Mouse (Mus musculus) midbrain, embryonic 15.5 days (tissue): Measurements from ENCODE around the gene Gm43191. TPM values are rescaled to one million over a fixed set of nuclear protein-coding genes. Genes with fewer than 3 reads are reported as not detected.

Source experiments
- ATAC-seq: fragments of 200-750 bp; cut with Nextera tagmentation; replicated peaks from 2 replicates; pipeline ENCODE4 v1.8.0; 2017; ENCODE audit warnings: moderate TSS enrichment
- H3K27ac ChIP-seq: fragments of 300-500 bp; sonication (generic); 2 replicates; pipeline ENCODE4 v1.5.1; 2015; ENCODE audit warnings: mild to moderate bottlenecking, inconsistent platforms
- H3K27me3 ChIP-seq: fragments of 300-500 bp; sonication (generic); replicated peaks from 2 replicates; pipeline ENCODE4 v1.6.1; 2015; ENCODE audit warnings: inconsistent platforms
- H3K36me3 ChIP-seq: fragments of 300-500 bp; sonication (generic); replicated peaks from 2 replicates; pipeline ENCODE4 v1.6.1; 2015; ENCODE audit warnings: inconsistent platforms
- H3K4me1 ChIP-seq: fragments of 300-500 bp; sonication (generic); 2 replicates; pipeline ENCODE4 v1.6.1; 2015; ENCODE audit warnings: inconsistent platforms
- H3K4me2 ChIP-seq: fragments of 300-500 bp; sonication (generic); 2 replicates; pipeline ENCODE4 v1.6.1; 2015; ENCODE audit warnings: inconsistent platforms, mild to moderate bottlenecking, moderate library complexity
- H3K4me3 ChIP-seq: fragments of 300-500 bp; sonication (generic); 2 replicates; pipeline ENCODE4 v1.5.1; 2015; ENCODE audit warnings: mild to moderate bottlenecking, inconsistent platforms
- H3K9ac ChIP-seq: fragments of 300-500 bp; sonication (generic); 2 replicates; pipeline ENCODE4 v1.6.1; 2015; ENCODE audit warnings: mild to moderate bottlenecking, inconsistent platforms
- H3K9me3 ChIP-seq: fragments of 300-500 bp; sonication (generic); 2 replicates; pipeline ENCODE4 v1.6.1; 2016; ENCODE audit warnings: inconsistent platforms
- WGBS: fragments of 180-500 bp; shearing (Covaris S2); methylation state at CpG from one replicate; pipeline ENCODE4 v1.1.7; 2015; ENCODE audit warnings: mixed read lengths; 5-methylcytosine and 5-hydroxymethylcytosine counted together
- polyA plus RNA-seq: library from polyadenylated mRNA; unstranded; fragments of >200 nt; fragmentation: Nextera tagmentation; extraction: Ambion mirVana; gene quantifications from 2 replicates; pipeline ENCODE4 v1.2.1, GENCODE M21; 2015

Gm43191 gene
- polyA plus RNA-seq, 1 experiment from 2014 or later: not detected

DNA sequence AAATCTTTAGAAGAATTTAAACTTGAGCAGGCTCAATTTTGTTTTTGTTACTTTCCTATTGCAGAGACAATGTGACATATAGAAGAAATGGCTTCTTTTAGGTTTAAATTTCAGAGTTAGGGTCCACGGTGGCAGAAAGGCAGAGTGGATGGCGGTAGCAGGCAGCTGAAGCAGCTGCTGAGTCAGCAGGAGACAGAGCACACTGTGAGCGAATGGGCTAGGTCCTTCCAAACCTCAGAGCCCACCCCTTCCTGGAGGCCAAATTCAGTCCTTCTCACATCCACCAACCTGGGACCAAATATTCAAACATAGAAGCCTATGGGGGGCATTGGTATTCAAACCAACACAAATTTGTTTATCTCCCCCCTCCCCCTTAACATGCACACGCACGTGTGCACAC, 79.3 kb downstream of the Gm43191 start:
- Histone ChIP-seq H3K4me1 (no peaks in the 10 kb centered on the region), H3K4me3 (no peak overlapping the region), H3K9ac (no peak overlapping the region), H3K4me2 (no peak overlapping the region), H3K36me3 (no peaks in the 10 kb centered on the region), H3K27ac (no peak overlapping the region), H3K27me3 (no peaks in the 10 kb centered on the region), H3K9me3 (no peaks in the 10 kb centered on the region)
- ATAC-seq: no peak
- WGBS: 90% methylated on average over 5 of the region's 5 CpGs

DNA sequence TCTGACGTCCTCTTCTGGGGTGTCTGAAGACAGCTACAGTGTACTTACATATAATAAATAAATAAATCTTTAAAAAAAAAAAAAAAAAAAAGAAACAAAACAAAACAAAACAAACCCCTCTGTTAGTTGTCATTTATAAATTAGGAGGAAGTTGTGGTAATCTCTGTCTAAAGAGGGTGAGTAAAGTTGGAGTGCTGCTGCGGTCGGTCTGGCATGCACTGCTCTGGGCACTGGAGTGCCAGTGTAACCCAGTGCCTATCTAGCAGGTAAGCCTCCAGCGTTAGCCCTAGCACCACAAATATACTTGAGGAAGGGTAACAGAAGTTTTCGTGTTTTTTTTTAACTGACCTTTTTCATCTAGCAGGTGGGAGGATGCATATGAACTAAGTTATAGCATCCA, 80.1 kb downstream of the Gm43191 start:
- Histone ChIP-seq H3K27ac (no peak overlapping the region), H3K4me3 (no peak overlapping the region), H3K36me3 (no peaks in the 10 kb centered on the region), H3K9ac (no peak overlapping the region), H3K9me3 (no peaks in the 10 kb centered on the region), H3K27me3 (no peaks in the 10 kb centered on the region), H3K4me2 (no peak overlapping the region), H3K4me1 (peaks cover under 1% of the 10 kb centered on the region)
- ATAC-seq: no peak
- 90% methylated on average over 5 of the region's 5 CpGs for WGBS

- Histone ChIP-seq H3K36me3 (no peaks in the 10 kb centered on the region), H3K9me3 (no peaks in the 10 kb centered on the region), H3K27ac (no peak overlapping the region), H3K4me3 (no peak overlapping the region), H3K27me3 (no peaks in the 10 kb centered on the region), H3K4me2 (no peak overlapping the region), H3K4me1 (peaks cover 9% of the 10 kb centered on the region), H3K9ac (no peak overlapping the region)
- no peak for ATAC-seq
- 90% methylated on average over 2 of the region's 2 CpGs for WGBS
Observed at GRCm38 (mm10) chr3:116599705-116600104, 81.4 kb downstream of the Gm43191 start.

DNA sequence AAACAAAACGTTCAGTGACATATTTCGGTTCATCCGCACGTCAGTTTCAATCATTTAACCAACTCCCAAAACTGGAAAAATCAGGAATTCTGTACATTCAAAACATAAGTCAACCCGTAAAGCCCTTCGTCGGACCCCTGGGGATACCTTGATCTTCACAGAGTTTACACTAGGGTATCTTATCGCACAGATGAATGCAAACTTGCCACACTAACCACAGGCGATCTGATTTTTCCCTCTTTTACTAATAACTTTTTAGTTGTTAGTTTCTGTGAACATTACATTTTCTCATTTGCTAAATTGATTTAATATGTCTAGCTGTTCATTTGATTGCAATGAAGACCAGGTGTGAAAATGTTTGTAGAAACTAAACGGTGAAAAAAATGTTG, 85.5 kb downstream of the Gm43191 start:
- Histone ChIP-seq H3K36me3 (peaks cover 5% of the 10 kb centered on the region), H3K9ac (peak overlapping the region; percentile 62), H3K4me3 (peak overlapping the region; percentile 97), H3K27ac (no peak overlapping the region), H3K4me1 (peaks cover 18% of the 10 kb centered on the region), H3K27me3 (no peaks in the 10 kb centered on the region), H3K9me3 (no peaks in the 10 kb centered on the region), H3K4me2 (peak overlapping the region; percentile 86)
- WGBS: 10% methylated on average over 10 of the region's 10 CpGs
- no peak for ATAC-seq

DNA sequence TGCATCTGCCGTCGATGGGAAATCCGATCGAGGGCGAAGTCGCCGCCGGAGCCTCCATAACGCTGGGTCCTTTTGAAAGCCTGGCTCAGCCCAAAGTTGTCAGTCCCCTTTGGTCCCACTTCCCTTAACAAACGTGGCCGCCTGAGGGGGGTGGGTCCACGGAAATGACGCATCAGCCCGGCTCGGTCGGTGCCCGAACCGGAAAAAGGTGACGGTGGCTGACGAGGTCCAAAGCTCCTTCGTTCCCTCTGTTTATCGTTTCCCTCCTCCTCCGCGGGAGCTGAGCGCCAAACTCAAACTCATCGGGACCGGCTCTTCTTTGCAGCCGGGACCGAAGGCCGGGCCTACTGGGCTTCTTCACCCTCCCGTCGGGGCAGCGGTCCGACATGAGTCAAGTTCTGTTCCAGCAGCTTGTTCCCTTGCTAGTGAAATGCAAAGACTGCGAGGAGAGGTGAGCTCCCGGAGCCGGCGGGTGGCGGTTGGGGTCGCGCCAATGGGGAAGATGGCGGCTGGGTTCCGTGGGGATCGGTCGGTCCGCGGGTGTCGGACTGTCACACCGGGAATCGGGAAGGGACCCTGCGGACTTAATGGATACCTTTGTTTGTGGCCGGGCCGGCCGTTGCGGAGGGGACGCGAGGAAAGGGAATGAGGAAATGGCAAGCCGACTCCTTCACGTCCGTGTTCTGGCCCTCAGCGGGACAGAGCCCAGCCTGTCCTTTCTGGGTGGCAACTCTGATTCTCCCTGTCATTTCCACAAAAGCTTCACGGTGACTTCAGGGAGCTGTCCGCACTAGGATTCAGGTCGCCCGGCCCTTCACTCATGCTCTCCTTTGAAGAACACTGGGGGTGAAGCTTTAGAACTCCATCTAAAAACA, 86.1 kb downstream of the Gm43191 start, which contains the start of gene Sass6:
TSS of gene Sass6 (plus strand) at position 255 of the 875 bp plus-strand sequence.
- Histone ChIP-seq H3K4me3 (peak within 1 kb of the TSS; percentile 97), H3K36me3 (peaks cover 5% of the 10 kb centered on the region), H3K27ac (peak within 1 kb of the TSS; percentile 91), H3K9me3 (no peaks in the 10 kb centered on the region), H3K4me1 (peaks cover 18% of the 10 kb centered on the region), H3K4me2 (peak within 1 kb of the TSS; percentile 86), H3K9ac (peak within 1 kb of the TSS; percentile 79), H3K27me3 (no peaks in the 10 kb centered on the region)
- ATAC-seq: peak; percentile 99
- under 1% methylated on average over 65 of the region's 65 CpGs for WGBS

DNA sequence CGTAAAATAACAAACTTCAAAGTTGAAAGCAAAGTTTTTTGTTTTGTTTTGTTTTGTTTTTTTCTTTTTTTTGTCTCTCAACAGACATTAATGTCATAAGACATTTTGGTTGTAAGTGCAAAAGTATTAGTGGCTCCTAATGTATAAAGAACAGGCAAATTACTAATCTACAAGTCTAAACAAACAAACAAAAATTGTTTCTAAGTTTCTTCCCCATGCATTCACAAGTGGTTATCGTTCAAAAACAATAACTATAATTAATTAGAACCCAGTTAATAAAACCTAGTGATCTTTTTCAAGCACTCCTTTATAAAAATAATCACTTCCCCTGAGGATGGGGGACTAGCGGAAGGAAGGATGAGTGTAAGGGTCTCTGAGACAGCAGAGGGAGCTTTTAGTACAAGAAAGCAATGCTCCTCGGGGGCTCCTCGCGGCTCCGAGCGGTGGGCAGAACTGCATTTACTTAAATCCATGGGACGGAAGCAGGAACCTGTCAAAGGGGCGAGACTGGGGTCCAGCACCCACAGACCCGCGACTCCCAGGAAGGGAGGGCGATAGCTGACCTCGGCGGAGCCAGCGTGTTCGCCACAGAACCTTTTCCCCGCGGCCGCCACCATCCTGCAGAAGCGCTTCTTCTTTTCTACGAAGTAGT, 86.9 kb downstream of the Gm43191 start:
- Histone ChIP-seq H3K4me3 (peak overlapping the region; percentile 97), H3K27me3 (no peaks in the 10 kb centered on the region), H3K4me1 (peaks cover 18% of the 10 kb centered on the region), H3K36me3 (peaks cover 13% of the 10 kb centered on the region), H3K27ac (peak overlapping the region; percentile 91), H3K9ac (peak overlapping the region; percentile 79), H3K4me2 (peak overlapping the region; percentile 48), H3K9me3 (no peaks in the 10 kb centered on the region)
- WGBS: 2% methylated on average over 22 of the region's 22 CpGs
- ATAC-seq: peak; percentile 89

Other genes with a start within 250 kb of the Gm43191 start
- 112 and 115 TPM in 2 replicates for gene Rtca, start 173.1 kb downstream of the Gm43191 start, polyA plus RNA-seq
- gene Dbt, start 168.2 kb downstream of the Gm43191 start, polyA plus RNA-seq: 10.8 and 12.4 TPM in 2 replicates
- 0.35 and 0.50 TPM in 2 replicates for gene Lrrc39, start 118.3 kb downstream of the Gm43191 start, polyA plus RNA-seq
- gene Sass6, start 86.3 kb downstream of the Gm43191 start, polyA plus RNA-seq: 12.5 and 13.9 TPM in 2 replicates
- gene Trmt13, start 66.7 kb downstream of the Gm43191 start, polyA plus RNA-seq: 23.9 and 31.3 TPM in 2 replicates
- 62.9 and 64.0 TPM in 2 replicates for gene Mfsd14a, start 18.6 kb downstream of the Gm43191 start, polyA plus RNA-seq
- gene Slc35a3, start 31.6 kb upstream of the Gm43191 start, polyA plus RNA-seq: 8.1 and 8.5 TPM in 2 replicates
- gene Agl, start 126.9 kb upstream of the Gm43191 start, polyA plus RNA-seq: 15.8 and 17.6 TPM in 2 replicates
- gene Frrs1, start 178.2 kb upstream of the Gm43191 start, polyA plus RNA-seq: 6.5 and 6.8 TPM in 2 replicates